Mouse (Mus musculus) kidney, adult 2 months (tissue): ENCODE results near the gene Slc7a1. TPM values are rescaled to one million over a fixed set of nuclear protein-coding genes. Genes with fewer than 3 reads are reported as not detected.
"Not testable (repeated sequence)": the region's sequence is repeated elsewhere in the genome, so short reads cannot be mapped to it uniquely, and the experiment has no call there.

Experiments
- DNase-seq: peaks from one replicate; pipeline ENCODE4 v3.0.0; 2021
- H3K27ac ChIP-seq: fragments of 200-500 bp; 2 replicates; pipeline ENCODE4 v1.5.1; 2012; ENCODE audit warnings: low read depth, low read length, control low read depth, inconsistent platforms; ENCODE audit not compliant: insufficient read depth
- H3K27me3 ChIP-seq: fragments of 200-500 bp; replicated peaks from 2 replicates; pipeline ENCODE4 v1.6.1; 2012; ENCODE audit warnings: mild to moderate bottlenecking, moderate library complexity, low read length, inconsistent platforms; ENCODE audit not compliant: control insufficient read depth, insufficient read depth
- H3K36me3 ChIP-seq: fragments of 200-500 bp; 2 replicates; pipeline ENCODE4 v1.6.1; 2012; ENCODE audit warnings: mild to moderate bottlenecking, moderate library complexity, low read length, inconsistent platforms; ENCODE audit not compliant: control insufficient read depth, insufficient read depth
- H3K4me1 ChIP-seq: fragments of 200-500 bp; 2 replicates; pipeline ENCODE4 v1.6.1; 2011; ENCODE audit warnings: low read length; ENCODE audit not compliant: control insufficient read depth, insufficient read depth
- H3K4me3 ChIP-seq: fragments of 200-500 bp; 2 replicates; pipeline ENCODE4 v1.5.1; 2011; ENCODE audit warnings: mild to moderate bottlenecking, low read depth, low read length, control low read depth; ENCODE audit not compliant: insufficient read depth
- CTCF ChIP-seq: fragments of 200-500 bp; conservative IDR thresholded peaks from 2 replicates; pipeline ENCODE4 v1.5.1; 2011; ENCODE audit warnings: low read depth, mild to moderate bottlenecking, control low read depth, low read length, moderate library complexity, mixed read lengths; ENCODE audit not compliant: insufficient read depth, insufficient read length
- POLR2A ChIP-seq: fragments of 200-500 bp; IDR thresholded peaks from one replicate; pipeline ENCODE4 v1.6.1; 2011; ENCODE audit warnings: low read depth, low read length, control low read depth
- WGBS: fragments of 180-500 bp; shearing (Covaris S2); methylation state at CpG from one replicate; pipeline ENCODE4 v1.1.7; 2018; 5-methylcytosine and 5-hydroxymethylcytosine counted together
- polyA plus RNA-seq: library from polyadenylated mRNA; depleted of rRNA; stranded (reverse); fragments of >200 nt; gene quantifications from 2 replicates; pipeline ENCODE4 v1.2.3, GENCODE M21; 2012

The Slc7a1 gene
- polyA plus RNA-seq, 1 experiment: 4.0 TPM

- Histone ChIP-seq H3K4me3 (no peak overlapping the region), H3K27ac (no peak overlapping the region), H3K4me1 (no peaks in the 10 kb centered on the region), H3K36me3 (no peaks in the 10 kb centered on the region), H3K27me3 (no peaks in the 10 kb centered on the region)
- DNase-seq: no peak
- 76% methylated on average over 5 of the region's 5 CpGs for WGBS
- no peak for TF ChIP-seq POLR2A
- TF ChIP-seq CTCF: no peak
Measured at GRCm38 (mm10) chr5:148344374-148344773, 55.3 kb downstream of the Slc7a1 start.

- H3K4me3 ChIP-seq: peak overlapping the region; percentile 29
- WGBS: 30% methylated on average over 26 of the region's 26 CpGs
- H3K4me1 ChIP-seq: no peaks in the 10 kb centered on the region
- peak overlapping the region; percentile 46; the same call in 1 of the 2 replicates for H3K27ac ChIP-seq
- no peaks in the 10 kb centered on the region for H3K27me3 ChIP-seq
- TF ChIP-seq CTCF (no peak), POLR2A (no peak)
- H3K36me3 ChIP-seq: no peaks in the 10 kb centered on the region
- DNase-seq: peak; percentile 71
Measured at GRCm38 (mm10) chr5:148342061-148342741, 57.5 kb downstream of the Slc7a1 start.

DNA sequence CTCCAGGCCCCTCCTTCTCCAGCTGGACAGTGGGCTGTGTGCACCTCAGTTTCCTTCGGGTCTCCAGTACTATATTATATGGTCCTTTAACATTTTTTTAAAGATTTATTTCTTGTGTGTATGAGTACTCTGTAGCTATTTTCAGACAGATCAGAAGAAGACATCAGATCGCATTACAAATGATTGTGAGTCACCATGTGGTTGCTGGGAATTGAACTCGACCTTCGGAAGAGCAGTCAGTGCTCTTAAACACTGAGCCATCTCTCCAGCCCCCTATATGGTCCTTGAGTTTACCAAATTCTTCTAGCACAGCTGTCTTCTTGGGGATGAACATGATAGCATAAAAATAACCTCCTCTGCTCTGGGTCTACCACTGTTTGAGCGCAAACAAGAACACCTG is 60.6 kb downstream of the Slc7a1 start:
- TF ChIP-seq POLR2A: no peak
- no peak for TF ChIP-seq CTCF
- no peaks in the 10 kb centered on the region for H3K4me1 ChIP-seq
- H3K27me3 ChIP-seq: no peaks in the 10 kb centered on the region
- no peak for DNase-seq
- 85% methylated on average over 5 of the region's 5 CpGs for WGBS
- H3K4me3 ChIP-seq: no peak overlapping the region
- no peaks in the 10 kb centered on the region for H3K36me3 ChIP-seq
- H3K27ac ChIP-seq: no peak overlapping the region

GRCm38 (mm10) chr5:148332622-148332974 is 67.1 kb downstream of the Slc7a1 start:
- H3K27ac ChIP-seq: no peak overlapping the region
- no peaks in the 10 kb centered on the region for H3K27me3 ChIP-seq
- no peak overlapping the region for H3K4me3 ChIP-seq
- H3K36me3 ChIP-seq: no peaks in the 10 kb centered on the region
- 25% methylated on average over 8 of the region's 8 CpGs for WGBS
- H3K4me1 ChIP-seq: no peaks in the 10 kb centered on the region
- no peak for TF ChIP-seq POLR2A
- TF ChIP-seq CTCF: peak; percentile 93
- peak; percentile 78 for DNase-seq

GRCm38 (mm10) chr5:148331926-148332621 is 67.6 kb downstream of the Slc7a1 start:
- Histone ChIP-seq H3K4me3 (no peak overlapping the region), H3K27me3 (no peaks in the 10 kb centered on the region), H3K27ac (no peak overlapping the region), H3K36me3 (no peaks in the 10 kb centered on the region), H3K4me1 (no peaks in the 10 kb centered on the region)
- 85% methylated on average over 18 of the region's 18 CpGs for WGBS
- TF ChIP-seq POLR2A: no peak
- no peak for TF ChIP-seq CTCF
- no peak for DNase-seq

DNA sequence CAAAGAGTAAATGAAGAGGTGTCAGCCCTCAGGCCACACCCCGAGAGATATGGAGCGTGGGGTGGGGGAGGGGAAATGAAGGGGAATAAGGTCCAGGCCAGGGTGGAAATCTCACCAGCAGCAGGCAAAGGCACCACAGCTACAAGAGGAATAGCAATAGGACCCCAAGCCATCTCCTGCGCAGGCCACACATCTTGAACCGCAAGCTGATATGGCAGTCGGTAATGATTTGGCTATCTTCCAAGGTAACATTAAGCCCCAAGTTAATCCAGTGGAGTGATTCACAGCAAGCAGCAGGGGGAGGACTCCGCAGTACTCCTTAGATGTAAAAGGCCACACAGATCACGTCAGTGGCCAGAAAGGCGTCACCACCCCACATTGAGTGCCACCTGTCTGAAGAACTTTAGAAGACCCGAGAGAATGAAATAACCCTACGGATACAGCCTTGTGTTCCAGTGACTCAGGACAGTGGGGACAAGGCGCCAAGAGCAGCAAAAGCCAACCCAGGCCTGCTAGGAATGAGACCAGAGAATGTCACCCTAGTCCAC is 68.4 kb downstream of the Slc7a1 start:
- no peak overlapping the region for H3K27ac ChIP-seq
- no peaks in the 10 kb centered on the region for H3K4me1 ChIP-seq
- WGBS: 82% methylated on average over 11 of the region's 11 CpGs
- TF ChIP-seq CTCF: no peak
- TF ChIP-seq POLR2A: no peak
- no peak for DNase-seq
- H3K4me3 ChIP-seq: no peak overlapping the region
- no peaks in the 10 kb centered on the region for H3K36me3 ChIP-seq
- no peaks in the 10 kb centered on the region for H3K27me3 ChIP-seq

DNA sequence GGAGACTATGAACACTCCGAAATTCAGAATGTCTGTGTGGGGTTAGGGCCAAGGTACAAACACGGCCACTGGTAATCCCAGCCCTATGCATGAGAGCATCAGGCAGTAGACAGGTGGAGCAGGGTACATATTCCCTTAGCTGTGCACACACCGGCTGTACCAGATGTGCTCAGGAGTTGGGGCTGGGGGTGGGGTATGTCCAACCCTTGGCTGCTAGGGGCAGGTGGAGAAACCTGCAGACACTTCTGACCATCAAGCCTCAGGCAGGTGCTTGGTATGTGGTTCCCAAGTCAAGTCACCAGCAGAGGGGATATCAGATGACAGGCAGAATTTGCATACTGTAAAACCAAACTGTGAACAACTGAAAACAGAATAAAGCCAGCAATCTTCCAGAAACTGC is 70.7 kb downstream of the Slc7a1 start:
- Histone ChIP-seq H3K36me3 (no peaks in the 10 kb centered on the region), H3K27ac (no peak overlapping the region), H3K4me1 (no peaks in the 10 kb centered on the region), H3K4me3 (no peak overlapping the region), H3K27me3 (no peaks in the 10 kb centered on the region)
- DNase-seq: no peak
- no peak for TF ChIP-seq POLR2A
- TF ChIP-seq CTCF: no peak
- 87% methylated on average over 3 of the region's 3 CpGs for WGBS

DNA sequence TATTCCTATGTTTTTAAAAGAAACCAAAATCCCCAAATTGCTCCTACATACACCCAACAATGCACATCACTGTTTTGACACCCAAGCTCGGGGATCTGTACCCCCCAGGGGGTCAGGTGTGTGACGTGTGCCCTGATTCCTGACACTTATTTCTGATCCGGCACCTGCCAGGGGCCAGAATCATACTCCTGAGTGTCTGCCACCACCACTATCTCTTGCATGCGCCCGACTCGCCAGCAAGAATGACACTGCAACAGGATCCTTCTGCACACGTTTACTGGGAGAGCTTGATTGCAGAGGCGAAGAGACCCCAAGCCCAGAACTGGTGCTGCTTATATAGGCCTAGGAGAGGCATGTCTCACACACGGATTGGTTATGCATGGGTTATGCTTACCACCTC is 73.4 kb downstream of the Slc7a1 start:
- not testable (repeated sequence) for H3K4me1 ChIP-seq, H3K27me3 ChIP-seq, H3K4me3 ChIP-seq, DNase-seq, H3K27ac ChIP-seq, H3K36me3 ChIP-seq
- WGBS: 96% methylated on average over 9 of the region's 9 CpGs
